Mouse (Mus musculus): ENCODE data around the gene Slc4a4. TPM values are rescaled to one million over a fixed set of nuclear protein-coding genes. Genes with fewer than 3 reads are reported as not detected.

The Slc4a4 gene
- polyA plus RNA-seq (2014; fragmentation: Nextera tagmentation; extraction: Ambion mirVana), result 0.98 and 2.2 TPM in 2 replicates

DNA sequence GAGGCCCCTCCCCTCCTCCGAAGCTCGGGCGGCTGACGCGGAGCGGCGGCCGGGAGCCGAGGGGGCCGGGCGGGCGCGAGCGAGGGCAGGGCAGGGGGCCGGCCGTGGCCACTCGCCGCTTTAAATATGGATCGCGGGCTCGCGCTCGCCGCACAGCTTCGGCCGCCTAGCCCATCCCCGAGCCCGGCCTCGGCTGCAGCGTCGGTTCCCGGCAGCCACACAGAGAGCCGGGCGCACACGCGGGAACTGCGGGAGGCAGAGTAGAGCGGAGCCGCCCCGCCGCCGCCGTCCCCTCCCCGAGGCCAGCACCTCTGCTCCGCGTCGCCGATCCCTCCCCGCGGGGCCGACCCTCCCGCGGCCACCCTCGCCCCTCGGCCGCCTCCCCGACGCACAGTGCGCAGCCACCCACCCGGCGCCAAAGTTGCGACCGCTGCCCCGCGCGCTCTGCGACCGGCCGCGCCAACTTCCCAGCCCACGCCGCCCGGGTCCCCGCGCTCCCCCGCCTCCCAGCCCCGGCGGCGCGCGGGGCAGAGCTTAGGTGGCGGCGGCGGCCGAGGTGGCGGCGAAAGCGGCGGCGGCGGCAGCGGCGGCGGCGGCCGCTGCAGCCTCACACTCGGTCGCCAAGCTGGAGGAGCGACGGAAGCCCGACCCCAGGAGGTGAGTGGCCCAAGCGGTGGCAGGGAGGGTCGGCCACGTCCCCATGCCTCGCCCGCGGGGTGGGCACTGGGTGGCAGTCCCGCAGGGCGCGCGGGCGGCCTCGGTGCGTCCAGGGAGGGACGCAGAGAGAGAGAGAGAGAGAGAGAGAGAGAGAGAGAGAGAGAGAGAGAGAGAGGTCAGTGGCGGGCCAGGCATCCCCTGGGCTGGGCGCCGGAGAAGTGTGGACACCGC, at the start of gene Slc4a4:
Gene Slc4a4 (plus strand): TSS at position 151 of the 888 bp plus-strand sequence.
- H3K4me2 ChIP-seq (ENCODE audit: low read length), result peak within 1 kb of the TSS; percentile 96
- no peaks in the 10 kb centered on the region for H3K9me3 ChIP-seq (replicated peaks; ENCODE audit: control insufficient read depth, low read length)
- DNase-seq (ENCODE audit: low spot score) (peak; percentile 51), ATAC-seq (peak; percentile 84)
- H3K4me1 ChIP-seq (ENCODE audit: control insufficient read depth, insufficient read depth, low read length), result 0 out of 2 replicates have a peak, but pooled peaks cover 4% of the 10 kb centered on the region
- peak within 1 kb of the TSS; percentile 72 for H3K9ac ChIP-seq (ENCODE audit: low read length)
- 0 out of 2 replicates have a peak, but pooled peaks cover 3% of the 10 kb centered on the region for H3K27me3 ChIP-seq (replicated peaks; ENCODE audit: control insufficient read depth, insufficient read depth, low read length)
- H3K27ac ChIP-seq (ENCODE audit: low read depth, low read length), result no peak within 1 kb of the TSS
- H3K4me3 ChIP-seq (ENCODE audit: low read depth, low read length), result peak within 1 kb of the TSS; percentile 71
- H3K36me3 ChIP-seq (ENCODE audit: control insufficient read depth, insufficient read depth, low read length), result no peaks in the 10 kb centered on the region
- 1% methylated on average over 65 of the region's 119 CpGs for WGBS

DNA sequence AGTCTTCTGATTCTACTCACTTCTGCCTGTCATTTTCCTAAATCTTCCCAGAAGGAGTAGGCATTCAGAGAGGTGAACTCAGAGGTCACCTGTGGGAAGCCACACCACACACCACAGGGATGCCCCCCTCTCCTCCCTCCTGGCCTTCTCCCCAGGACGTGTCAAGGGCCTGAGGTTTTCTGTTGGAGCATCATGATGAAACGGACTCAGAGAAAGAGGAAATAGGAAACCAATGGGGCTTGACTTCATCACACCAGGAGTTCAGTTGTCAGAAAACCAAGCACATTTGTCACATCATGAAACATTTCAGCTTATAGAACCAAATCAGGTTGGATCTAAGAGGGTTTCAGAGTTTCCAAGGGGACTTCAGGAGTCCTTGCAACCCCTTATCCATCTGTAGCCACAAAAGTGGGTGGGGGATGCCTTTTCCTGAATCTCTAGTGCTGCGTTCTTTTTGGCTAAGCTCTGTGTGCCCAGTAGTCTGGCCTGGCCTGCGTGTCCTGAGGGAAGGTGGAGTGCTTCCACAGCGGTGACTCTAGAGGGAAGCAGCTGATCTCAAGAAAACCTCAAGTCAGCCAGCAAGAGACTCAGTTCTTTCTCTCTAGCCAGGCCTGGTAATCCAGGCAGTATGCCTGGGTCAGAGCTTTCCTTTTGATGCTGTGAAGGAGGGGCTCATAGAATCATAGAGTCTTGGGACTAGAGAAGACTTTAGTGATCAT, 46.4 kb upstream of the Slc4a4 start:
- H3K27ac ChIP-seq (ENCODE audit: low read depth, low read length), result no peak overlapping the region
- no peaks in the 10 kb centered on the region for H3K9me3 ChIP-seq (replicated peaks; ENCODE audit: control insufficient read depth, low read length)
- DNase-seq (ENCODE audit: low spot score) (no peak), ATAC-seq (no peak)
- no peak overlapping the region for H3K4me2 ChIP-seq (ENCODE audit: low read length)
- no peaks in the 10 kb centered on the region for H3K4me1 ChIP-seq (ENCODE audit: control insufficient read depth, insufficient read depth, low read length)
- WGBS, result 84% methylated on average over 5 of the region's 5 CpGs
- H3K4me3 ChIP-seq (ENCODE audit: low read depth, low read length), result no peak overlapping the region
- no peaks in the 10 kb centered on the region for H3K36me3 ChIP-seq (ENCODE audit: control insufficient read depth, insufficient read depth, low read length)
- no peak overlapping the region for H3K9ac ChIP-seq (ENCODE audit: low read length)
- no peaks in the 10 kb centered on the region for H3K27me3 ChIP-seq (replicated peaks; ENCODE audit: control insufficient read depth, insufficient read depth, low read length)

DNA sequence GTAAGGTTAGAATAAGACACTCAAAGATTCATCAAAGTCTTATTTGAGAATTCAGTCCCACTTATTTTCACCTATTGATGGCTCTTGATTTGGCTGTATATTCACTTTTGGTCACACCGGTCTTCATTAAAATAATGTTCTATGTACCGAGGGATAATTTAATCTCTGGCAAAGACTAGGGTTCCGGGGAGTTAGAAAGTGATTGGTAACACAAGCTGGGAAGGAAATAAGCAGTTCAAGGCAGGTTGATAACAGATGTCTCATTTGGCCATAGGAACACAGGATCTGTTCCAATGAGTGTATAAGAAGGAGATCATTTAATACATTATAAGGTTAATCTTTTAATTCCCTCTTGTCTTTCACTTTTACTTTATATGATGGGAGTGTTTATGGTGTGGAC, 29.3 kb upstream of the Slc4a4 start:
- 93% methylated on average over 3 of the region's 3 CpGs for WGBS
- no peak overlapping the region for H3K4me3 ChIP-seq (ENCODE audit: low read depth, low read length)
- H3K9ac ChIP-seq (ENCODE audit: low read length), result no peak overlapping the region
- H3K27me3 ChIP-seq (replicated peaks; ENCODE audit: control insufficient read depth, insufficient read depth, low read length), result no peaks in the 10 kb centered on the region
- ATAC-seq, result no peak
- no peak overlapping the region for H3K4me2 ChIP-seq (ENCODE audit: low read length)
- H3K36me3 ChIP-seq (ENCODE audit: control insufficient read depth, insufficient read depth, low read length), result no peaks in the 10 kb centered on the region
- no peaks in the 10 kb centered on the region for H3K9me3 ChIP-seq (replicated peaks; ENCODE audit: control insufficient read depth, low read length)
- no peaks in the 10 kb centered on the region for H3K4me1 ChIP-seq (ENCODE audit: control insufficient read depth, insufficient read depth, low read length)
- no peak for DNase-seq (ENCODE audit: low spot score)
- H3K27ac ChIP-seq (ENCODE audit: low read depth, low read length), result no peak overlapping the region

DNA sequence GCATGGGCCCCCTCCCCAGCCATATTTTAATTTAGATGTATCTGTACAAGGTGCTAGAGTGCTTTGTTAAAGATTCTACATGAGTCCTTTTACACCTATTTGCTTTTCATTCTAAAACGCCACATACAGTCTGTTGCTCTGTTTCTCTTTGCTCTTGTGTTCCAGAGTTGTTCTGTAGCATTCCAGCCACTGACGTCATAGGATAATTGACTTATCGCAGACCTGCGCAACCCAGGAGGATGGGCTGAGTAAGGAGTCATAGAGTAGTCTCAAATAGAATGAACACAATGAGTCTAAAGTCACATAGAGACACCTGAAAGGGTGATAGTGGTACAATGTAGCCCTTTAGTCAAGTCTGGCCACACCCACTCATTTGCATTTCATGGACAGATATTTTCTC, 28.8 kb upstream of the Slc4a4 start:
- WGBS, result 87% methylated on average over 4 of the region's 4 CpGs
- H3K36me3 ChIP-seq (ENCODE audit: control insufficient read depth, insufficient read depth, low read length), result no peaks in the 10 kb centered on the region
- H3K27me3 ChIP-seq (replicated peaks; ENCODE audit: control insufficient read depth, insufficient read depth, low read length), result no peaks in the 10 kb centered on the region
- H3K9me3 ChIP-seq (replicated peaks; ENCODE audit: control insufficient read depth, low read length), result no peaks in the 10 kb centered on the region
- H3K9ac ChIP-seq (ENCODE audit: low read length), result no peak overlapping the region
- no peaks in the 10 kb centered on the region for H3K4me1 ChIP-seq (ENCODE audit: control insufficient read depth, insufficient read depth, low read length)
- no peak overlapping the region for H3K4me2 ChIP-seq (ENCODE audit: low read length)
- no peak overlapping the region for H3K27ac ChIP-seq (ENCODE audit: low read depth, low read length)
- H3K4me3 ChIP-seq (ENCODE audit: low read depth, low read length), result no peak overlapping the region
- no peak for ATAC-seq
- DNase-seq (ENCODE audit: low spot score), result no peak

DNA sequence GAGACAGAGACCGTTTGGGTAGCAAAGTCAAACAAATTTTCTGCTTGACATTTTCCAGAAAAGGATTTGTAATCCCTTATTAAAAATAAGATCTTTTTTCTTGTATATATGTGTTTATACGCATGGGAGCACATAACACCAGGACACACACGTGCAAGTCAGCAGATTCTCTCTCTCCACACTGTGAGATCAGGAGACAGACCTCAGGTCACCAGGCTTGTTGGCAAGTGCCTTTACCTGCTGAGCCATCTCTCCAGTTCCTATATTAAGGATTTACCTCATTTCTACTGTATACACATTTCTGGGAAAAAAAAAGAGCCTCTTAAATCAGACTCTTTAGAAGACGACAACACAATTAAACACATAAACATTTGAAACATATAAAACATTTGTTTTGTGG, 28.4 kb upstream of the Slc4a4 start:
- Histone ChIP-seq H3K9ac (ENCODE audit: low read length) (no peak overlapping the region), H3K4me3 (ENCODE audit: low read depth, low read length) (no peak overlapping the region), H3K9me3 (replicated peaks; ENCODE audit: control insufficient read depth, low read length) (no peaks in the 10 kb centered on the region), H3K4me1 (ENCODE audit: control insufficient read depth, insufficient read depth, low read length) (no peaks in the 10 kb centered on the region), H3K36me3 (ENCODE audit: control insufficient read depth, insufficient read depth, low read length) (no peaks in the 10 kb centered on the region), H3K27ac (ENCODE audit: low read depth, low read length) (no peak overlapping the region), H3K27me3 (replicated peaks; ENCODE audit: control insufficient read depth, insufficient read depth, low read length) (no peaks in the 10 kb centered on the region), H3K4me2 (ENCODE audit: low read length) (no peak overlapping the region)
- DNase-seq (ENCODE audit: low spot score) (no peak), ATAC-seq (no peak)
- WGBS, result 85% methylated on average over 4 of the region's 4 CpGs

DNA sequence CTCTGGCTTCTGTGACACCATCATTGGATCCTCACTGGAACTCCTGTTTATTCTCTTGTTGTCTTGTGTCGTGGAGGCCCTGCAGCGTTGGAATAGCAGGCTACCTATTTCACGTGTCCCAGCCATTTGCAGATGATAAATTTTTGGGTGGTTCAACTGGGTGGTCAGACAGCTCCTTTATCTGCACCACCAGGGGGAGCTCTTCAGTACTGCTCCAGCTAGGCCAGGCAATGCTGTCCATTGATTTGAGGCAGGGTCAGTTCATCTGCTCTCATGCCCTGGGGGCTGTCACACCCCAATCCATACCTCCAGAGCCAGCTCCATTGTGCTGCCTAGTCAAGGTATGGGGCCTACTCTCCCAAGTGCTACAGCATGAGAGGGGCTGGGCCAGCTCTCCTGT, 24.5 kb upstream of the Slc4a4 start:
- Histone ChIP-seq H3K9me3 (replicated peaks; ENCODE audit: control insufficient read depth, low read length) (no peaks in the 10 kb centered on the region), H3K36me3 (ENCODE audit: control insufficient read depth, insufficient read depth, low read length) (no peaks in the 10 kb centered on the region), H3K27ac (ENCODE audit: low read depth, low read length) (no peak overlapping the region), H3K9ac (ENCODE audit: low read length) (no peak overlapping the region), H3K4me3 (ENCODE audit: low read depth, low read length) (no peak overlapping the region), H3K4me1 (ENCODE audit: control insufficient read depth, insufficient read depth, low read length) (no peaks in the 10 kb centered on the region), H3K4me2 (ENCODE audit: low read length) (no peak overlapping the region), H3K27me3 (replicated peaks; ENCODE audit: control insufficient read depth, insufficient read depth, low read length) (no peaks in the 10 kb centered on the region)
- ATAC-seq, result no peak
- WGBS, result 61% methylated on average over 3 of the region's 3 CpGs
- peak; percentile 11 for DNase-seq (ENCODE audit: low spot score)

DNA sequence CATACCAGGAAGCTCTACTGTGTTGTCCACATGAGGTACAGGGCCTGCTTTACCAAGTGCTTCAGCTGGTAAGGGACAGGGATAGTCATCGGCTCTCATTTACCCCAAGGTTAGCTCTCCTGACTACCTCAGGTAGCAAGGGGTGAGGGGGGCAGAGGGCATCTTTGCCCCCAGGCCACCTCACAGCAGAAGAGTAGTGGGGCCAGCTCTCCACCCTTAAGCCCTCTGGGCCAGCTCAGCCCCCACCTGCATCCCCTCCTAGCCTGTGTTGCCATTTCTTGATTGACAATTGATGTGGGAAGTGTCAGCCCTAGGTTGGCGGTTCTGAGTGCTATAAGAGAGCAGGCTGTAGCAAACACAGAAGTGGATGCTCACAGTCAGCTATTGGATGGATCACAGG, 23.8 kb upstream of the Slc4a4 start:
- no peak overlapping the region for H3K9ac ChIP-seq (ENCODE audit: low read length)
- no peak overlapping the region for H3K4me2 ChIP-seq (ENCODE audit: low read length)
- DNase-seq (ENCODE audit: low spot score), result no peak
- H3K36me3 ChIP-seq (ENCODE audit: control insufficient read depth, insufficient read depth, low read length), result no peaks in the 10 kb centered on the region
- H3K9me3 ChIP-seq (replicated peaks; ENCODE audit: control insufficient read depth, low read length), result no peaks in the 10 kb centered on the region
- ATAC-seq, result no peak
- no peaks in the 10 kb centered on the region for H3K4me1 ChIP-seq (ENCODE audit: control insufficient read depth, insufficient read depth, low read length)
- H3K27ac ChIP-seq (ENCODE audit: low read depth, low read length), result no peak overlapping the region
- H3K27me3 ChIP-seq (replicated peaks; ENCODE audit: control insufficient read depth, insufficient read depth, low read length), result no peaks in the 10 kb centered on the region
- H3K4me3 ChIP-seq (ENCODE audit: low read depth, low read length), result no peak overlapping the region
- whole genome bisulfite sequencing, result 95% methylated on average over 2 of the region's 2 CpGs

DNA sequence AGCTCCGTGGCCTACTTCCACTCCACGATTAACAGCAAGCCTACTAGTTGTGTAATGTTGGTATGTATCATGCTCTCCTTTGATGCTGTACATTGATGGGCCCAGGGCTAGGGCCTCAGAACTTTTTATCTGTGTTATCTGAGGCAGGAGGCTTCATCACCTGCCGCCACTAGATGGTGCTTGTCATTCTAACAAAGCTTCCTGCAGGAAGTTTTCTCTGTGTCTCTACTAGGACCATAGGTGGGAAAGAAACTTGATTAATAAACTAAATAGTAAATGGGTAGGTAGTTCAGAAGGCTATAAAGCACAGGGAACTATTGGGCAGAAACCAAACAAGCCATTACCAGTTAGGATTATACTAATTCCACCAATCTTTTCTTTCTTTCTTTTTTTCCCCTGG, 2.5 kb upstream of the Slc4a4 start:
- 28% methylated on average over 3 of the region's 3 CpGs for WGBS
- no peak overlapping the region for H3K4me2 ChIP-seq (ENCODE audit: low read length)
- no peak overlapping the region for H3K4me3 ChIP-seq (ENCODE audit: low read depth, low read length)
- 0 out of 2 replicates have a peak, but pooled peaks cover 4% of the 10 kb centered on the region for H3K4me1 ChIP-seq (ENCODE audit: control insufficient read depth, insufficient read depth, low read length)
- H3K9me3 ChIP-seq (replicated peaks; ENCODE audit: control insufficient read depth, low read length), result no peaks in the 10 kb centered on the region
- H3K27ac ChIP-seq (ENCODE audit: low read depth, low read length), result no peak overlapping the region
- DNase-seq (ENCODE audit: low spot score), result peak; percentile 72
- H3K27me3 ChIP-seq (replicated peaks; ENCODE audit: control insufficient read depth, insufficient read depth, low read length), result 0 out of 2 replicates have a peak, but pooled peaks cover 3% of the 10 kb centered on the region
- ATAC-seq, result no peak
- H3K9ac ChIP-seq (ENCODE audit: low read length), result no peak overlapping the region
- H3K36me3 ChIP-seq (ENCODE audit: control insufficient read depth, insufficient read depth, low read length), result no peaks in the 10 kb centered on the region

DNA sequence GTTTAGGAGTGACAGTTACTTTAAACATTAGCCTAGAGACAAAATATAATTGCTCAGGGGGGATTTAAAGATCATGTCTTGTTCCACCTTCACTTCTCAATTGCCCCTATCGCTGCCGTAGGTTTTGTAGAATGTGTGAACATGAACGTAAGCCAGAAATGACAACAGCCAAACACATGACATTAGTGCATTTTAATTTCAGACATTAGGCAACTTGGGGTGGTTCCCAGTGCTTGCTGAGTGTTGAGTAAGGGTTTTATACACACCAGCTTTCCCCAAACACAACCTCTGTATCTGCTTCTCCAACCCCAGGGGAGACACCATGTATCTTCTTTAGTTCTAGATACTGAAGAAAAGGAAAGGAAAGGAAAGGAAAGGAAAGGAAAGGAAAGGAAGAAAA, 1.1 kb upstream of the Slc4a4 start:
- no peak for ATAC-seq
- H3K27me3 ChIP-seq (replicated peaks; ENCODE audit: control insufficient read depth, insufficient read depth, low read length), result 0 out of 2 replicates have a peak, but pooled peaks cover 3% of the 10 kb centered on the region

More for the DNA sequence above, 1.1 kb upstream of the Slc4a4 start:
- 65% methylated on average over 3 of the region's 3 CpGs for WGBS
- H3K9ac ChIP-seq (ENCODE audit: low read length), result no peak overlapping the region
- H3K4me3 ChIP-seq (ENCODE audit: low read depth, low read length), result no peak overlapping the region
- H3K27ac ChIP-seq (ENCODE audit: low read depth, low read length), result no peak overlapping the region
- H3K4me2 ChIP-seq (ENCODE audit: low read length), result no peak overlapping the region
- no peaks in the 10 kb centered on the region for H3K9me3 ChIP-seq (replicated peaks; ENCODE audit: control insufficient read depth, low read length)
- H3K36me3 ChIP-seq (ENCODE audit: control insufficient read depth, insufficient read depth, low read length), result no peaks in the 10 kb centered on the region
- 0 out of 2 replicates have a peak, but pooled peaks cover 4% of the 10 kb centered on the region for H3K4me1 ChIP-seq (ENCODE audit: control insufficient read depth, insufficient read depth, low read length)
- DNase-seq (ENCODE audit: low spot score), result peak; percentile 19

All from forebrain, embryonic 14.5 days (tissue).